Mouse (Mus musculus) urinary bladder, adult 18-20 months (tissue): ENCODE results near the gene Scarf2.

Experiments
- DNase-seq, 2 experiments: peaks; one replicate each; pipeline ENCODE4 v3.0.0; 2022; ENCODE audit warnings: low spot score in 2 of 2, mixed read lengths in 2 of 2

The Scarf2 gene

DNA sequence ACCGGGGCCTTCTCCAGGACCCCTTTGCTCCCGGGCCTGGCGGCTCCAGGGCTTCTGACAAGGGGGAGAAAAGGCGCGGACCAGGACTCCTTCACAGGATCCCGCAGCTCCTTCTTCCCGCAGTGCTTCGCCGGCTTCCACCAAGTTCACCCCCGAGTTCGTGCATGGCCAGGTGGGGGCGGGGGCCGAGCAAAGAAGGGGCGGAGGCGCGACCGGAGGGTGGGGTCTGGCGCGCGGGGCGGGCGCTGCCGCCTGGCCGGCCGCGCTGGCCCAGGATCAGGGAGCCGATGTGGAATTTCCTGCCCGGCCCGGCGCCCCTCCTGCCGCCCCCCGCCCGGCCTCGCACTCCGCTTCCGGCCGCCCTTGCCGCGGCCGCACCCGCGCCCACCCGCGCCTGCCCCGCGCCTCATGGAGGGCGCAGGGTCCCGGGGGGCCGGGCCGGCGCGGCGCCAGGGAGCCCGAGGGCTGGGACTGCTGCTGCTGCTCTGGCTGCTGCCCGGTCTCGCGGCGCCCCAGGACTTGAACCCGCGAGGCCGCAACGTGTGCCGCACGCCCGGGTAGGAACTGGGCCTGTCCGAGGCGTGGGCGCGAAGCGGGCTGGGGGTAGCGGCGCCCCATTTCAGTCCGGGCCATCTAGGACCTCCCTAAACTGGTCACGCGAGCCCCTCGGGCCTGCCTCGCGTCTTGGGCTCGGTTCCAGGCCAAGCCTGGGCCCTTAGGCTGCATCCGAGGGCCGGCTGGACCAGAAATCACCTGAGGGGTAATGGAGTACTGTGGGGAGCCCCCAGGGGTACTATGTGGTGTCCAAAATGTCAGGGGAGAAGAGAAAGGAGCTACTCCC lies at the start of gene Scarf2:
Gene Scarf2 (plus strand): TSS at position 312 of the 841 bp plus-strand sequence.
- DNase-seq, result peak in 1 of 2 experiments; percentile 29

- DNase-seq, result peak in 1 of 2 experiments; percentile 32
These were observed 44.1 kb upstream of the Scarf2 start for GRCm38 (mm10) chr16:17753001-17753400.

DNA sequence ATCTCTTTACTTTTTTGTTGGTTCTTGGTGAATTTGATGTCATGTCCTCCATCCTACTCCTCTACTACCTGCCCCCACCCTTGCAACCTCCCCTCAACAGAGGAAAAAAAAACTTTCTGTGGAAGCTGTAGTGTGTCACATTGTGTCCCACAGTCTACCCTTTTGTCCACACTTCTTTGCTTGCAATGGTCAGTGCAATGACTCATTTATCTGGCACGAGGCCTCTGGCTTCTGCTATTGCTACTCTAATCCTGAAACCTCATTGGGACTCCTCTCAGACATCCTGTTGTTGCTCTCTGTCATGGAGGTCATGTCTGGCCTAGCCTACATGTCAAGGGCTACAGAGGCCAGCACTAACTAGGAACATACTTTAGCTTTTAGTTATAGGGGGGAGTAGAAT lies 43.4 kb upstream of the Scarf2 start:
- DNase-seq, result peak in 1 of 2 experiments; percentile 12

DNA sequence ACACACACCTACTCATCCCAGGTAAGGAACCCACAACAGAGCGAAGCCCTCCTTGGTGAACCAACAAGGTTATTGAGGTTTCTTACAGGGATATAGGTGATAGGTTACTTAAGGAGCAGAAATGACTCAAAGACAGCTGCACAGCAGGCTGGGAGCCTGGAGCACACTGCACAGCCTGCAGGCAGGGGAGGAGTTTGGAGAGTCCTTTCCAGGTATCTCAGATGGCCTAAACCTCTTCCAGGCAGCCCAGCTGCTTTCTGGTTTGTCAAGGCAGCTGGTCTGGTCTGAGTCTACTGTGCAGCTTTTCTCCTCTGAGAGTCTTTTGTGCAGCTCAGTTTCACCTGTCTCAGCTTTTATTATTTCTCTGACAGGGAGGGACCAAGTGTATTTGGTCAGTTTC lies 39.3 kb upstream of the Scarf2 start:
- DNase-seq, result no peak

DNA sequence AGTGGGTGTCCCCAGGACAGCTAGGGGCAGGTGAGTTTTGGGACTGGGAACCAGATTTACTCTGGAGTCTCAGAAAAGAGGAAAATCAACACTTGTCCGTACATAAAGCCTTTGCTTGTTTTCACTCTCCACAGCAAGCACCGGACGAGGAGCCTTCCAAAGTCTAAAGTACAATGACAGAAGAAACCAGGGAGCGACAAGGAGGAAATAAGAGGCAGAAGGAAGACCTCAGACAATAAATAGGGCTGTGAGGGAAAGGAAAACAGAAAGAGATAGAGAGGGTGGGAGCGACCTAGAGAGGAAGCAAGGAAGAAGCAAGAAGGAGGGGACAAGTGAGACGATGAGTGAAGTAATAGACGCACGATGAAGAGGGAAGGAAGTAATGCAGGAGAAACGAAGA lies 38.2 kb upstream of the Scarf2 start:
- no peak for DNase-seq

GRCm38 (mm10) chr16:17759344-17759773 lies 37.7 kb upstream of the Scarf2 start, which contains the start of gene Klhl22:
Klhl22 (plus strand) TSS chr16:17759618.
- DNase-seq, result peak; percentile 80 to 87

DNA sequence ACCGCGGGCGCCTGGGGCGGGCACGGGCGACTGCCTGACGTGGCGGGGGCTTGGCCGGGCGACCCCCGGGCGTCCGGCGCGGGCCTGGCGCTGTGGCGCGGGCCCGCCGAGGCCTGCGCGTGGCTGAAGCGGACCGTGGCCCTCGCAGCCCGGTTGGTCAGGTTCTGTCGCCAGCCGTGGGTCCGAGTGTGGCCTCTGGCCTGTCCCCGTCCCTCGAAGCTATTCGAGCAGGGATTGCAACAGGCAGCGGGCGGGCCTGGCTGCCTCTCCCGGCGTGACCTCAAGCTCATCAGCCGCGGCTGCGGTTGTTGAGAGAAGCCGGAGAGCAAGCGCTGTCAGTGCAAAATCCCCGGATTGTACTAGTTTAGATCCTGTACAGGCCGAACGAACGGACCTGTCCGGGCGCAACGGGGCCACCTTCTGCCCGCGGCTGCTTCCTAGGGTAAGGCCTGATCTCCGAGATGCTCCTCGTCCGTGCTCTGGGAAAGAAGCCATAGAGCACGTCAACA lies 37.2 kb upstream of the Scarf2 start:
- peak; percentile 30 to 49 for DNase-seq

DNA sequence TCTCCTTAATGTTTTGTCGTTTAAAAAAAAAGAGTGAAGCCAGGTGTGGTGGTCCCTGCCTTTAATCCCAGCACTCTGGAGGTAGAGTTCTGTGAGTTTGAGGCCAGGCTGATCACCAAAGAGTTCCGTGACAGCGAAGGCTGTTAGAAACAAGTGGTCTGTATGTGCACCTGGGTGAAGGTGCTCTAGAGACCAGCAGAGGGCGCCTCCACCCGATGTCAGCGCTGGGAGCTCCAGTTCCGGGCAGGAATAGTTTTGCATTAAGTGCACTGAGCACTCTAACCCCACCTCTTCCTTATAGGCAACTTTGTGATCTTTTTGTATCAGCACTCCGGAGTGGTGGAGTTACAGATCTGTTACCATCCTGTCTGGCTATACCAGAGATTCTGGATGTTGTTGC lies 36.4 kb upstream of the Scarf2 start:
- no peak for DNase-seq

- DNase-seq, result no peak
These were observed 36.0 kb upstream of the Scarf2 start for GRCm38 (mm10) chr16:17761074-17761473.

DNA sequence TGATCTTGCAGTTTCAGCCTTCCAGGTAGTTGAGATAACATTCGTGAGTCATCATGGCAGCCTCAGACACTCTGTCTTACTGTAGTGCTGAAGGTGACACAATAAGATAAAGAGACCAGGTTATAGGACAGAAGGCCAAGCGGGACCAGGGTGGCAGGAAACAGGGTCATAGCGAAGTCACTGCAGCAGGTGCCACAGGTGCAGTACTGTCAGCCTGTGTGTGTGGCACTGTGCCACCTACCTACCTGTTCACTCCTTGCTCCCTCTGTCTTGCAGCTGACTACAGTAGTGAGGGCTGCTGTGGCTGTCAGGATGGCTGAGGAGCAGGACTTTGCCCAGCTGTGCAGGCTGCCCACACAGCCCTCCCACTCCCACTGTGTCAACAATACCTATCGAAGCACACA lies 33.0 kb upstream of the Scarf2 start:
- DNase-seq, result no peak

- no peak for DNase-seq
These were observed 28.2 kb upstream of the Scarf2 start for GRCm38 (mm10) chr16:17768834-17769233.

DNA sequence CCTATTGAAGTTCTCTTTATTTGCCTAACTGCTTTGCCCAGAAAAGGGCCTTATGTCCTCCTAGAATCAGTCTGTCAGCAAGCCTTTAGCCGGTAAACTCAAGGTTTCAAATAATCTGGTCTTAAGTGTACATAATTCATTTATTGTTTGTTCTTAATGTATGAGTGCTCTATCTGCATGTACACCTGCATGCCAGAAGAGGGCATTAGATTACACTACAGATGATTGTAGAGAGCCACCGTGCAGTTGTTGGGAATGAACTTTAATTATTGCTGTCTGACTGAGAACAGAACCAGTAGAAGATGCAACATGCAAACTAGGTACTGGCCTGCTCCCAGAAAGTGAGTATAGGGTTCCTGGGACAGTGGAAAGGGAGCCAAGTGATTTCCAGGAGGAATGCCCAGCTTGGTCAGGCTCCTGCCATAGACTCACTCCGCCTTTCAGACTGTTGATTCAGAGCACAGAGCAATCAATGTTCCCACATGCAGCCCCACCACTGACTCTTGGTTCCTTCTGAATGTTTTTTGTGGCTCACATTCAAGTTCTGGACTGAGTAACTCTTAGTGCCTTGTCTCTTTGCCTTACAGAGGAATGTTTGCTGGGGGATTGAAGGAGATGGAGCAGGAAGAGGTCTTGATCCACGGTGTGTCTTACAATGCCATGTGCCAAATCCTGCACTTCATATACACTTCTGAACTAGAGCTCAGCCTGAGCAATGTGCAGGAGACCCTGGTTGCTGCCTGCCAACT lies 25.8 kb upstream of the Scarf2 start:
- DNase-seq, result no peak

GRCm38 (mm10) chr16:17776828-17777227 lies 20.3 kb upstream of the Scarf2 start:
- no peak for DNase-seq

DNA sequence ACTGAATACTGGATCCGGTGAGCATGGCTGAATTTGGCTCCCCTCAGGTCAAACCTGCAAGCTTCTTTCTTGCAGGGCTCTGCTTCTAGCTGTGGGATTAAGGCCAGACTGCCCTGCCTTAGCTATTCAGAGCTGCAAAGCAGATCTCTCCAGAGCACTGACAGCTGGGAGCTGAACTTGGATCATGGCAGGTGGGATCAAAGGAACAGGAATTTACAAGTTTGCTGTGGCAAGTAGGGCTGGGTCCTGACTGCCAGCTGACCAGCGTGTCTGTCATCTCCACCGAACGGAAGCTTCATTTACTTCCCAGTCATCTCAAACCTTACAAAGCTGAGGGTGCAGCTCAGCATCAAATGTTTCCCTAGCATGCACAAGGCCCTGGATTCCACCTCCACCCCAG lies 18.9 kb upstream of the Scarf2 start:
- DNase-seq, result no peak

- no peak for DNase-seq
These were observed 17.4 kb upstream of the Scarf2 start for GRCm38 (mm10) chr16:17779692-17780091.

- DNase-seq, result no peak
These were observed 11.7 kb upstream of the Scarf2 start for GRCm38 (mm10) chr16:17785337-17785736.

GRCm38 (mm10) chr16:17792728-17793127 lies 4.4 kb upstream of the Scarf2 start:
- DNase-seq, result no peak

GRCm38 (mm10) chr16:17794047-17794446 lies 3.0 kb upstream of the Scarf2 start:
- DNase-seq, result no peak

DNA sequence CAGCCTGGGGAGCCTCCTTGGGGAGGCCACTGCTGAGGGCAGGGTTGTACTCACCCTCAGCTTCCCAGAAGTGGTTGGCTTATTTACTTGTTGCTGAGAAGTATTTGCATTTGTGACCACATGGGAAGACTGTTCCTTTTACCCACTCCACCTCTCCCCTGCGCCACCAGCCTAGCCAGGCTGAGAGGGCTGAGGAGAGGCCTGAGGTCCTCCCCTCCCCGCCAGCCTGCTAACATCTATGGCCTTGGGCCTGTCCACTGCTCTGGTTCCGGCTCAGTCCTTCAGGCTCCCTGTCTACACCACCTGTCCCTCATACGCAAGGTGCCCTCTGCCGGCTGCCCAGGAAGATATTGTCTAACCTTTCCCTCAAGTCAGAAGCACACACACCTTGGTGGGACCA lies 1.4 kb upstream of the Scarf2 start:
- no peak for DNase-seq

GRCm38 (mm10) chr16:17796519-17796918 lies 563 bp upstream of the Scarf2 start:
- DNase-seq, result no peak

GRCm38 (mm10) chr16:17797812-17798311 lies 780 bp downstream of the Scarf2 start:
- peak in 1 of 2 experiments; percentile 33 for DNase-seq
